Comparison of ENCODE assay signal across 8 mouse cellular contexts in genomic region chr1:58770111-58770720, GRCm38 (mm10). TPM values are rescaled to one million over a fixed set of nuclear protein-coding genes. Genes with fewer than 3 reads are reported as not detected.
DNase-seq lines count a peak whose midpoint lies in the region; ATAC-seq and TF ChIP-seq lines count a peak whose summit lies in the region.

No protein-coding gene starts in this region.

- peak; percentile 54 for TF ChIP-seq CTCF in cortical plate, adult 2 months (IDR thresholded peaks at IDR 0.05; ENCODE audit: extremely low read depth, insufficient read depth, low read length)
- peak; percentile 73 for TF ChIP-seq CTCF in lung, embryonic 14.5 days (IDR thresholded peaks at IDR 0.05; ENCODE audit: low read depth)
- peak; percentile 55; the same call in 1 of the 2 replicates for TF ChIP-seq CTCF in small intestine, adult 2 months (IDR thresholded peaks at IDR 0.05; ENCODE audit: extremely low read depth, insufficient read length, insufficient replicate concordance, low read depth, low read length)

- no peak overlapping the region for H3K27ac ChIP-seq in cortical plate, adult 2 months (ENCODE audit: insufficient read depth, low read length)
- H3K27ac ChIP-seq in lung, embryonic 14.5 days (ENCODE audit: low read depth) = no peak overlapping the region
- H3K27ac ChIP-seq in small intestine, adult 2 months (ENCODE audit: insufficient read depth, low read depth, low read length) = no peak overlapping the region

- H3K9me3 ChIP-seq in lung, embryonic 14.5 days (ENCODE audit: low read depth, low read length) = no peaks in the 10 kb centered on the region

- no peak overlapping the region for H3K9ac ChIP-seq in lung, embryonic 14.5 days

- no peaks in the 10 kb centered on the region for H3K36me3 ChIP-seq in lung, embryonic 14.5 days (ENCODE audit: insufficient read depth)
- H3K36me3 ChIP-seq in small intestine, adult 2 months (ENCODE audit: control insufficient read depth, insufficient read depth, low read length) = no peaks in the 10 kb centered on the region

- H3K4me3 ChIP-seq in cortical plate, adult 2 months (ENCODE audit: insufficient read depth, low read length) = no peak overlapping the region
- H3K4me3 ChIP-seq in lung, embryonic 14.5 days (ENCODE audit: low read depth, low read length) = no peak overlapping the region
- H3K4me3 ChIP-seq in small intestine, adult 2 months (ENCODE audit: low read depth, low read length) = no peak overlapping the region

- H3K27me3 ChIP-seq in lung, embryonic 14.5 days (ENCODE audit: insufficient read depth, low read length) = no peaks in the 10 kb centered on the region
- H3K27me3 ChIP-seq in small intestine, adult 2 months (ENCODE audit: control insufficient read depth, insufficient read depth, low read length) = no peaks in the 10 kb centered on the region

- no peak overlapping the region for H3K4me2 ChIP-seq in lung, embryonic 14.5 days

- no peak for ATAC-seq in lung, embryonic 14.5 days (ENCODE audit: insufficient read depth)

- 26% methylated on average over 7 of the region's 7 CpGs for WGBS in lung, embryonic 14.5 days
- 21% methylated on average over 7 of the region's 7 CpGs for WGBS in small intestine, adult 2 months

- peak; percentile 59 for DNase-seq in adrenal gland, adult 2 months
- DNase-seq in adrenal gland, adult 8-10 months = no peak
- DNase-seq in right cerebral cortex, adult 18-20 months = peak; percentile 24
- DNase-seq in right cerebral cortex, postnatal 36 days (ENCODE audit: low spot score in 2 of 2) = no peak
- DNase-seq in hindlimb bud, embryonic 11.5 days (ENCODE audit: extremely low spot score, low read depth, low spot score) = peak; percentile 35
- DNase-seq in lung, embryonic 14.5 days = peak; percentile 86

- no peak for TF ChIP-seq POLR2A in cortical plate, adult 2 months (IDR thresholded peaks at IDR 0.05; ENCODE audit: extremely low read depth, insufficient read depth, low read length)
- no peak for TF ChIP-seq POLR2A in small intestine, adult 2 months (IDR thresholded peaks at IDR 0.05; ENCODE audit: low read depth, low read length)

- H3K4me1 ChIP-seq in cortical plate, adult 2 months (ENCODE audit: control insufficient read depth, insufficient read depth, low read length) = no peaks in the 10 kb centered on the region
- no peaks in the 10 kb centered on the region for H3K4me1 ChIP-seq in lung, embryonic 14.5 days (ENCODE audit: insufficient read depth)
- H3K4me1 ChIP-seq in small intestine, adult 2 months (ENCODE audit: control insufficient read depth, insufficient read depth, insufficient read length, low read length) = peaks cover 6% of the 10 kb centered on the region

RNA-seq across cellular contexts. Expression of gene Casp8, which starts 25.0 kb away (rescaled TPM):
- total RNA-seq in adrenal gland, adult 2 months (2021) = 10 to 100 TPM; 15.5 to 22.9 TPM
- polyA plus RNA-seq in adrenal gland, adult 2 months (2012; rRNA removed) = 0.74 and 0.89 TPM in 2 replicates
- 10 to 100 TPM; 20.2 to 29.9 (median 22.8) TPM for total RNA-seq in adrenal gland, adult 8-10 months (2022)
- polyA plus RNA-seq in cortical plate, adult 2 months (2012; rRNA removed) = 2.3 and 3.1 TPM in 2 replicates
- 48.9 and 50.4 TPM in 2 replicates for polyA plus RNA-seq in lung, embryonic 14.5 days (2014; fragmentation: Nextera tagmentation; extraction: Ambion mirVana)
- 4.1 and 9.4 TPM in 2 replicates for polyA plus RNA-seq in small intestine, adult 2 months (2012; rRNA removed)

RNA-seq across cellular contexts. Expression of gene Cflar, which starts 58.9 kb away (rescaled TPM):
- 100 to 1,000 TPM in 1 of 2 experiments, 10 to 100 TPM in 1; 97.4 to 113 TPM for total RNA-seq in adrenal gland, adult 2 months (2021)
- polyA plus RNA-seq in adrenal gland, adult 2 months (2012; rRNA removed) = 37.3 and 41.7 TPM in 2 replicates
- 100 to 1,000 TPM; 108 to 144 (median 125) TPM for total RNA-seq in adrenal gland, adult 8-10 months (2022)
- polyA plus RNA-seq in cortical plate, adult 2 months (2012; rRNA removed) = 13.2 and 14.7 TPM in 2 replicates
- 35.3 and 35.9 TPM in 2 replicates for polyA plus RNA-seq in lung, embryonic 14.5 days (2014; fragmentation: Nextera tagmentation; extraction: Ambion mirVana)
- 9.8 and 29.5 TPM in 2 replicates for polyA plus RNA-seq in small intestine, adult 2 months (2012; rRNA removed)

Comparison
In these comparisons a context has a peak if more than half of its experiments do, and no peak if none do; other contexts are left out.
1. DNase-seq: peak in adrenal gland, adult 2 months (single experiment), right cerebral cortex, adult 18-20 months (single experiment), hindlimb bud, embryonic 11.5 days (single experiment) and lung, embryonic 14.5 days (single experiment); none in adrenal gland, adult 8-10 months (single experiment) and right cerebral cortex, postnatal 36 days (0 of 2).
2. Peak in every context shown above with its lines, with median percentiles within 50 percentile points of each other: CTCF ChIP-seq.